Mouse (Mus musculus) cerebellum, postnatal 14 days (tissue): ENCODE data around the gene Map4k3.

Experiments used
- DNase-seq, 2 experiments: peaks; one replicate each; pipeline ENCODE4 v3.0.0; 2021; ENCODE audit warnings: mixed read lengths in 2 of 2

The Map4k3 gene

GRCm38 (mm10) chr17:80683041-80683440 lies 45.2 kb downstream of the Map4k3 start:
- DNase-seq: no peak

- DNase-seq: no peak
Observed at GRCm38 (mm10) chr17:80678190-80678589, 50.1 kb downstream of the Map4k3 start.

GRCm38 (mm10) chr17:80676859-80677535 lies 51.3 kb downstream of the Map4k3 start:
- no peak for DNase-seq

GRCm38 (mm10) chr17:80676211-80676610 lies 52.1 kb downstream of the Map4k3 start:
- DNase-seq: no peak

GRCm38 (mm10) chr17:80670395-80670794 lies 57.9 kb downstream of the Map4k3 start:
- DNase-seq: no peak

DNA sequence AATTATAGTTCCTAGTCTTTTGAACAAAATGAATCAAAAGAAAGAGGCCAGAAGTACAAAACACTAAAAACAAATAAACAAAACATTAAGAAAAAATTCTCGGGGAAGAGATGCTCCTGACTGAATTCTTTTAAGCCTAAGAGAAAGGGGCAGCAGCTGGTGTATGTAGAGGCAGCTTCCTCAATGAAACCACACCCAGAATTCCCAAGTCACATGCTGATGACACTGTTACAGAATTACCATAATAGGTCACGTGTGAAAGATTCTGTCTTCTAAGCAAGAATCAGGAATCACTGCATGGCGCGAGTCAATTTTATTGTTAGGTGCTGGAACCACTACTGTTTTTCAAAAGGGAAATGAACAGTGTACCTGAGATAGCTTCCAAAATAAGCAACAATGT lies 64.7 kb downstream of the Map4k3 start:
- no peak for DNase-seq

- DNase-seq: no peak
Observed at GRCm38 (mm10) chr17:80662836-80663620, 65.3 kb downstream of the Map4k3 start.

DNA sequence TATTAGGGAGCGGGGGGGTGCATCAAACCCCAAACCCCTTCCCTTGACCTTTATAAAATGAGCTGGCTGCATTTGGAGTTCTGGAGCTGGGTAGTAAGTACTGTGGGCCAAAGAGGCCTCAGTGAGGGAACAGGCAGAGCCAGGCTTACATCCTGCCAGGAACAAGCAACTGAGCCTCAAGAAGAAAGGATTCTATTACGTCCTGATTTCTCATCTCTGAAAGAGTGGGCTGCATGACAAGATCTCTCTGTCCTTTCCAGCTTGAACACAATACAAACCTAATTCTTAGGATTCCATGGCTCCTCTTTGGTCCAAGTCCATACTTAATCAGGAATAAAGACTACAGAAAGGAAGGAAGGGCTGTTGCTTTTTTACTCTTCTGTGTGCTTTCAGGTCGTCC lies 66.4 kb downstream of the Map4k3 start:
- no peak for DNase-seq

- peak; percentile 20 to 56 for DNase-seq
Observed at GRCm38 (mm10) chr17:80660707-80661380, 67.4 kb downstream of the Map4k3 start.

GRCm38 (mm10) chr17:80660234-80660633 lies 68.1 kb downstream of the Map4k3 start:
- peak; percentile 74 to 84 for DNase-seq

DNA sequence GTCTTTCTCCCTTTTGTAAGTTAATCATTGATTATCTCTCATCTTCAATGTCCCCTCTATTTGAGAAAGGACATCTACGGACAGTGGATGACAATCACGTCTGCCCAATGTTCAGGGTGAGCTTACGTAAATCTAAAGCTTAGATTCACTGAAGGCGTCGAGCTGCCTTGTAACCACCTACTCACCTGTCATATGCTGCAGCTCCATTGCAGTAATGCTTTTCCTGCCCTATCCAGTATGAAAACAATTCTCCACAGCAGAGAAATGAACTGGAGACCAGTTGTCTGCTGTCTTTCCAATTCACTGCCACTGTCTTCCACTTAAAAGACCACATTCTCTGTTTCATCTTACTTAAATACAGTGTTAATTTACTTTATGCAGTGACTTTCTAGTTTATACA lies 68.5 kb downstream of the Map4k3 start:
- peak in 1 of 2 experiments; percentile 37 for DNase-seq

DNA sequence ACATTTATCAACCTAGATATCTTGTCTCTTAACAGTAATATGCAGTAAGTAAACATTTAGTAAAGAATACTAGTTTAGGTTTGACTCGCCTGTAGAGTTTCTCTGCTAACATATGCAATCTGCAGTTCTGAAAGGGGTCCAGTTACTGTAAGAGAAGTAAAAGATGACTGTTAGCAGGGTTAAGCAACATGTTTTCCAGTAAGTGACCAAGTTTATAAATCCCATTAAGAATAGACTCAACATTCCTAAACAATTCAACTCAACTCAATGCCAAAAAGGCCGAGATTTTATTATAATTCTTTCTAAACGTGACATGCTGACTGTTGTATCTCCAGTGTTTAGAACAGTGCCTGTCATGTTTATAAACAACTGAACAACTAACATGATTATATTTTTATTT lies 74.0 kb downstream of the Map4k3 start:
- no peak for DNase-seq

GRCm38 (mm10) chr17:80652740-80653139 lies 75.5 kb downstream of the Map4k3 start:
- DNase-seq: no peak

GRCm38 (mm10) chr17:80646843-80647242 lies 81.4 kb downstream of the Map4k3 start:
- DNase-seq: no peak

DNA sequence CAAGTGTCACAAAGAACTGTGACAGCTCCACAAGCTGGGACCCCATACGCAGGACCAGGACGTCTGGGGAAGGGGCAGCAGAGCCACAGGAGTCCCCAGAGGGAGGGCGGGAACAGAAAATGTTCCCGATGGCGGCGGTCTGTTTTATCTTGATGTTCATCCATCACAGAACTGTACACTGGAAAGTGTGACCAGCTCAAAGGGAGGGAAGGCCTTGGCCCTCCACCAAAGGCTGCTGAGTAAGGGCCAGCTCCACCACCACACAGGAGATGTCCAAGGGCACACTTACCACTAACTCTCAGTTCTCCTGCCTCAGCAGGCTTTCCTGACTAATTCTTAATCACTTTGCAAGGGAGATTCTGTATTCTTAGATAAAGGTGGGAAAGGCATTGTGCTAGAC lies 82.2 kb downstream of the Map4k3 start:
- DNase-seq: peak in 1 of 2 experiments; percentile 20

DNA sequence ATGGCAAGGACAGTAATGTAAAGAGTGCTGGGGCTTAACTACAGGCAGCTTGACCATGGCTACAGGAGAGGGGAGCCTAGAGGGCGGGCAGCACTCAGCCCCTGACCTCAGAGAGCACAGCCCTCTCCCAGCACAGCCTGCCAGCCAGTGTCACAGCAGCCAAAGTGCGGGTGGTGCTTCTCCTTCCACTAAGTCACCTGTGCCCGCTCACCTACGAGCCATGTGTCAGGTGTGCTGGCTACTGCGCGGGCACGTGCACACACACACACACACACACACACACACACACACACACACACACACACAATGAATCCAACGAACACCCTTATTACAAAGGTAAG lies 82.6 kb downstream of the Map4k3 start:
- DNase-seq: no peak

DNA sequence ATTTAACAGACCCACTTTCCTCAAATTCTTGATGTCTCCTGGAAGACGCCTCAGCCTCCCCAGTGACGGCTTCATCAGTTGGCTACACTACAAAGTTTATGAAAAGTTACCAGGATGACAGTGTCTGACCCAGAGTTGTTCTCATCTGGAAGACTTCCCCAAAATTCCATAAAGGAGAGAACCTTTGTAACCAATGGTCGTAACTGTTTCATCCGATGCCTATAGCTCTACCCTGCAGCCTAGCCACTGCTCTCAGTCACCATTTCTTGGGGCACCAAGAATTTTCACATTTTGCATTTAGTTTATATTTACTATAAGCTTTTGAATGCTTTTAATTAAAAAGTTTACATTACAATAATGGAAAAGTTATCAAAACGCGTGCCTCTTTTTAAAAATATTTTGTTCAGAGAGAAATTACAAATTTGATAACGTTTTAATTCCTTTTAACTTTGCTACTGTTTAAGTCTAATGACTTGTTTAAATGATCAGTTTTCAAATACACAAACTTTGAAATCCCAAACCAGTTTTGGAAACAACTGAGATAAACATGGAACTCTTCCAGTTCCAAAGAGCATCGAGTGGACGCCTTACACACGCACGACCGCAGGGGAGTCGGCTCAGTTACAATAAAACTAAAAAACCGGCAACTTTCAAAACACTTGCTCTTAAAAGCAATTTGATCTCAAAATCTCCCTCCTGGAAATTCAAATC lies 83.1 kb downstream of the Map4k3 start:
- DNase-seq: no peak

DNA sequence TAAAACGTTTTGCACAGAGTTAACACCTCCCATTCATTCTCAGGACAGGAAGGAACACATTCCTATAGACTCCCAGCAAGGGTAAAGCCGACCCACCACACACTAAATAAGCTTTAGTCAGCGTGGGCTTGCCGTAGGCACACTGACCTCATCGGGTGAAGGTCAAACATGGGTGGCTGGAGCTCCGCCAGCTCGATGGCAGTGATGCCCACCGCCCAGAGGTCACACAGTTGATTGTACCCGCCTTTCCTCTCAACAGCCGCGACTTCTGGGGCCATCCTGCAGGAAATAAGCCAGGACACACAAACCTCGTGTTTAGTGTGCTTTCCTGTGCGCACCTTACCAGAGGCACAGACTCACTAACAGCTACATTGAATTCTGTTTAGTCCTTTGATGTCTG lies 83.7 kb downstream of the Map4k3 start:
- DNase-seq: no peak

DNA sequence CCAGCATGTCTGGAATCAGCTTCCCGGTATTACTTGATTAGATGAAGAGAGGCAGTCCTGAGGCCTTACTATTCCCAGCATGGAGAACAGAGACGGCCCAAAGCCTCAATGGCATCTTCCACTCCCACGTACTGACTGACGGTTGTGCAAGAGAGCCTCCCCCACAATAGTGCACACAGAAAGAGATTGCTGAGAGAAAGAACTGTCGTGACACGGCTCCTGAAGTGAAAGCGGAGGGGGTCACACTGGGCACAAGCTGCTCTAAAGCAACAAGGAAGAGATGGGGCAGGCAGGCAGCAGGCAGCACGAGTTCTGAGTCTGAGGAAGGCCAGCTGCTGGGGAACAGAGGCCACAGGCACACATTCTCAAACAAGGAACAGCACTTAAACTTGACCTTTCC lies 90.2 kb downstream of the Map4k3 start:
- no peak for DNase-seq

DNA sequence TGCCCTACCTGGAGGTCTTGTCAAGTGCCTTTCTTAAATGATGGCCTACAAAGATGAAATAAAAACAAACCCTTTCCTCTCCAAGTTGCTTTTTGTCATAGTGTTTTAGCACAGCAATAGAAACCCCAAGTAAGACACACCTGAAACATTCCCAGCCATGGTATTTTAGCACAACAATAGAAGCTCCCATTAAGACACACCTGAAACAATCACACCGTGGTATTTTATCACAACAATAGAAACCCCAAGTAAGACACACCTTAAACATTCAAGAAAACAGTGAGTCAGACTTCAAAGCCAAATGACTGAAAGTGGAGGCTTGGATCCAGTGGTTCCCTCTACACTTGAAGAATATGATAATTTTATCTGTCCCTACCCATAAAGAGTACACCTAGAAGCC lies 92.5 kb downstream of the Map4k3 start:
- no peak for DNase-seq

DNA sequence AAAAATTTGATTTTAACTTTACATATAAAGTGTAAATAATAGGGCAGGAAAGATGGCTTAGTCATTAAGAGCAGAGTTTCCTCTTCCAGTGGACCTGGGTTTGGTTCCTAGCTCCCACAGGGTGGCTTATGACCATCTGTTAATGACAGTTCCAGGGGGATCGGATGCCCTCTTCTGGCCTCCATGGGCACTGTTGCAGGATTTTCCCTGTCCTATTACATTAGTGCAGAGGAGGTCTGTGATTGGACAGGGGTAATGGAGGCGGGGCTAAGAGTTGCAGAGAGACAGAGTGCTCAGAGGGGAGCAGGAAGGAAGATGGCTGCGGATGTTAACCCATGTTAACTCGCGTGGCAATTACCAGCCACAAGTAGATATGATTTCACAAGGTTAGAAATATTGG lies 95.4 kb downstream of the Map4k3 start:
- DNase-seq: no peak

GRCm38 (mm10) chr17:80632354-80632753 lies 95.9 kb downstream of the Map4k3 start:
- DNase-seq: no peak

- DNase-seq: no peak
Observed at GRCm38 (mm10) chr17:80631028-80631427, 97.3 kb downstream of the Map4k3 start.
